Comparison of ENCODE assay signal across 24 mouse cellular contexts in genomic region chr16:93033943-93034342, GRCm38 (mm10).
DNase-seq lines count a peak whose midpoint lies in the region; ATAC-seq and TF ChIP-seq lines count a peak whose summit lies in the region.
"Had no signal": no experiment of that assay in that cellular context is flagged by ENCODE, and none has a peak within 500 bp of the region (broad histone marks: within the 10 kb centered on the region; RNA-seq: fewer than 3 reads in every experiment).

No protein-coding gene starts in this region.

- H3K9me3 ChIP-seq in heart, embryonic 10.5 days: no peaks in the 10 kb centered on the region
- H3K9me3 ChIP-seq in liver, postnatal 0 days (ENCODE audit: low read length): no peaks in the 10 kb centered on the region
- H3K9me3 ChIP-seq in liver, embryonic 12.5 days (replicated peaks): no peaks in the 10 kb centered on the region
- H3K9me3 ChIP-seq in hindbrain, embryonic 11.5 days (ENCODE audit: control insufficient read depth, low read length): no peaks in the 10 kb centered on the region
- H3K9me3 ChIP-seq: embryonic facial prominence, embryonic 12.5 days; hindbrain, embryonic 15.5 days; limb, embryonic 15.5 days; midbrain, embryonic 15.5 days; neural tube, embryonic 13.5 days; stomach, embryonic 15.5 days had no signal

- no peak overlapping the region for H3K4me2 ChIP-seq in liver, postnatal 0 days (ENCODE audit: low read depth, low read length)
- H3K4me2 ChIP-seq in liver, embryonic 12.5 days: no peak overlapping the region
- H3K4me2 ChIP-seq in hindbrain, embryonic 11.5 days (replicated peaks; ENCODE audit: low read depth, low read length): no peak overlapping the region
- H3K4me2 ChIP-seq: embryonic facial prominence, embryonic 12.5 days; hindbrain, embryonic 15.5 days; limb, embryonic 15.5 days; midbrain, embryonic 15.5 days; neural tube, embryonic 13.5 days; stomach, embryonic 15.5 days had no signal

- no peaks in the 10 kb centered on the region for H3K4me1 ChIP-seq in heart, embryonic 10.5 days
- H3K4me1 ChIP-seq in liver, postnatal 0 days (ENCODE audit: insufficient read depth): peaks cover 4% of the 10 kb centered on the region; the same call in 1 of the 2 replicates
- no peaks in the 10 kb centered on the region for H3K4me1 ChIP-seq in liver, embryonic 12.5 days
- no peaks in the 10 kb centered on the region for H3K4me1 ChIP-seq in hindbrain, embryonic 11.5 days (replicated peaks; ENCODE audit: control insufficient read depth, insufficient read depth, low read length)
- H3K4me1 ChIP-seq: embryonic facial prominence, embryonic 12.5 days; hindbrain, embryonic 15.5 days; limb, embryonic 15.5 days; midbrain, embryonic 15.5 days; neural tube, embryonic 13.5 days; stomach, embryonic 15.5 days had no signal

- H3K9ac ChIP-seq in liver, postnatal 0 days (replicated peaks): no peak overlapping the region
- no peak overlapping the region for H3K9ac ChIP-seq in liver, embryonic 12.5 days
- H3K9ac ChIP-seq in hindbrain, embryonic 11.5 days (ENCODE audit: low read depth, low read length): no peak overlapping the region
- H3K9ac ChIP-seq: hindbrain, embryonic 15.5 days; limb, embryonic 15.5 days; midbrain, embryonic 15.5 days; neural tube, embryonic 13.5 days; stomach, embryonic 15.5 days had no signal

- 87% methylated on average over 3 of the region's 3 CpGs for WGBS in heart, embryonic 10.5 days
- 51% methylated on average over 3 of the region's 3 CpGs for WGBS in liver, postnatal 0 days (ENCODE audit: insufficient replicate concordance)
- 62% methylated on average over 3 of the region's 3 CpGs for WGBS in liver, embryonic 12.5 days (ENCODE audit: insufficient replicate concordance)
- 79% methylated on average over 3 of the region's 3 CpGs for WGBS in hindbrain, embryonic 11.5 days

- no peak overlapping the region for H3K4me3 ChIP-seq in heart, embryonic 10.5 days
- H3K4me3 ChIP-seq in liver, postnatal 0 days (ENCODE audit: low read depth, low read length): no peak overlapping the region
- no peak overlapping the region for H3K4me3 ChIP-seq in liver, embryonic 12.5 days
- no peak overlapping the region for H3K4me3 ChIP-seq in hindbrain, embryonic 11.5 days (ENCODE audit: low read depth, low read length)
- H3K4me3 ChIP-seq: embryonic facial prominence, embryonic 12.5 days; gastrocnemius, adult 2 months; heart, adult 2 months; hindbrain, embryonic 15.5 days; limb, embryonic 15.5 days; megakaryocyte, embryonic 14.5 days; midbrain, embryonic 15.5 days; neural tube, embryonic 13.5 days; stomach, embryonic 15.5 days had no signal

- H3K27me3 ChIP-seq in heart, embryonic 10.5 days (ENCODE audit: insufficient read depth, poor library complexity, severe bottlenecking): peaks cover 24% of the 10 kb centered on the region; the same call in 1 of the 2 replicates
- no peaks in the 10 kb centered on the region for H3K27me3 ChIP-seq in liver, postnatal 0 days (ENCODE audit: insufficient read depth, low read length)
- H3K27me3 ChIP-seq in liver, embryonic 12.5 days (replicated peaks): no peaks in the 10 kb centered on the region
- no peaks in the 10 kb centered on the region for H3K27me3 ChIP-seq in hindbrain, embryonic 11.5 days (ENCODE audit: control insufficient read depth, insufficient read depth, low read length)
- H3K27me3 ChIP-seq: embryonic facial prominence, embryonic 12.5 days; hindbrain, embryonic 15.5 days; limb, embryonic 15.5 days; midbrain, embryonic 15.5 days; neural tube, embryonic 13.5 days; stomach, embryonic 15.5 days had no signal

- H3K36me3 ChIP-seq in heart, embryonic 10.5 days: no peaks in the 10 kb centered on the region
- no peaks in the 10 kb centered on the region for H3K36me3 ChIP-seq in liver, postnatal 0 days (replicated peaks; ENCODE audit: insufficient read depth, low read length)
- H3K36me3 ChIP-seq in liver, embryonic 12.5 days: no peaks in the 10 kb centered on the region
- H3K36me3 ChIP-seq in hindbrain, embryonic 11.5 days (ENCODE audit: control insufficient read depth, insufficient read depth, low read length): no peaks in the 10 kb centered on the region
- H3K36me3 ChIP-seq: embryonic facial prominence, embryonic 12.5 days; hindbrain, embryonic 15.5 days; limb, embryonic 15.5 days; midbrain, embryonic 15.5 days; neural tube, embryonic 13.5 days; stomach, embryonic 15.5 days had no signal

- no peak overlapping the region for H3K27ac ChIP-seq in heart, embryonic 10.5 days
- H3K27ac ChIP-seq in liver, postnatal 0 days (ENCODE audit: low read depth): peak overlapping the region; percentile 22; the same call in 1 of the 2 replicates
- no peak overlapping the region for H3K27ac ChIP-seq in liver, embryonic 12.5 days
- no peak overlapping the region for H3K27ac ChIP-seq in hindbrain, embryonic 11.5 days (ENCODE audit: low read depth, low read length)
- H3K27ac ChIP-seq: embryonic facial prominence, embryonic 12.5 days; gastrocnemius, adult 2 months; heart, adult 2 months; hindbrain, embryonic 15.5 days; limb, embryonic 15.5 days; midbrain, embryonic 15.5 days; neural tube, embryonic 13.5 days; stomach, embryonic 15.5 days had no signal

- ATAC-seq in liver, postnatal 0 days: 0 out of 2 replicates have a peak, but pooled peaks have one; percentile 5
- no peak for ATAC-seq in liver, embryonic 12.5 days
- peak; percentile 60 for ATAC-seq in granulocyte monocyte progenitor cell, adult 5-6 weeks (replicated peaks; ENCODE audit: poor library complexity, severe bottlenecking)
- no peak for ATAC-seq in hindbrain, embryonic 11.5 days (ENCODE audit: low FRiP score)
- ATAC-seq: forebrain, embryonic 16.5 days; midbrain, embryonic 15.5 days had no signal

- peak; percentile 94 for DNase-seq in heart, adult 11 months
- no peak for DNase-seq in heart, embryonic 10.5 days (ENCODE audit: low spot score)
- DNase-seq in liver, postnatal 0 days: no peak
- peak; percentile 56 for DNase-seq in A20 (ENCODE audit: low read depth, low spot score)
- DNase-seq in ovary, postnatal 10 days (ENCODE audit: low spot score): no peak
- no peak for DNase-seq in hindbrain, embryonic 11.5 days (ENCODE audit: low spot score)
- DNase-seq: cerebellum, adult 11 months; cerebellum, postnatal 36 days; gastrocnemius, adult 2 months; heart, postnatal 10 days; kidney, adult 11 months; kidney, postnatal 10 days; thymus, adult 2 months had no signal

- no peak for TF ChIP-seq EP300 in liver, postnatal 0 days (IDR thresholded peaks at IDR 0.05; ENCODE audit: low read depth)

- TF ChIP-seq CTCF in liver, postnatal 0 days (IDR thresholded peaks at IDR 0.05; ENCODE audit: low read depth): no peak

Comparison
In these comparisons a context has a peak if more than half of its experiments do, and no peak if none do; other contexts are left out.
1. DNase-seq: peak in heart, adult 11 months (single experiment) and A20 (single experiment); none in heart, embryonic 10.5 days (single experiment), liver, postnatal 0 days (single experiment), ovary, postnatal 10 days (single experiment) and hindbrain, embryonic 11.5 days (single experiment).
2. ATAC-seq: peak in liver, postnatal 0 days (single experiment) and granulocyte monocyte progenitor cell, adult 5-6 weeks (single experiment); none in liver, embryonic 12.5 days (single experiment) and hindbrain, embryonic 11.5 days (single experiment).